Mouse (Mus musculus) kidney, adult 2 months (tissue): Measurements from ENCODE around the gene Gatad1.

Experiments used
- CTCF ChIP-seq: fragments of 200-500 bp; conservative IDR thresholded peaks from 2 replicates; pipeline ENCODE4 v1.5.1; 2011; ENCODE audit warnings: low read depth, mild to moderate bottlenecking, control low read depth, low read length, moderate library complexity, mixed read lengths; ENCODE audit not compliant: insufficient read depth, insufficient read length
- POLR2A ChIP-seq: fragments of 200-500 bp; IDR thresholded peaks from one replicate; pipeline ENCODE4 v1.6.1; 2011; ENCODE audit warnings: low read depth, low read length, control low read depth

GRCm38 (mm10) chr5:3666585-3666984 lies 9.6 kb upstream of the Gatad1 start:
- no peak for TF ChIP-seq CTCF
- TF ChIP-seq POLR2A: no peak
